Mouse (Mus musculus): ENCODE measurements around the gene Taar6. TPM values are rescaled to one million over a fixed set of nuclear protein-coding genes. Genes with fewer than 3 reads are reported as not detected.

Taar6 gene
- not detected for total RNA-seq (2021)

GRCm38 (mm10) chr10:23985546-23985945 lies at the start of gene Taar6:
Gene Taar6, minus strand, starts transcription at chr10:23985646.
- intact Hi-C loops (cut with DNase I) = no loop called here
- no peak for DNase-seq (ENCODE audit: low spot score in 2 of 2)

GRCm38 (mm10) chr10:24031347-24031746 lies 45.9 kb upstream of the Taar6 start:
- intact Hi-C loops (cut with DNase I) = no loop called here
- no peak for DNase-seq (ENCODE audit: low spot score in 2 of 2)

- no peak for DNase-seq (ENCODE audit: low spot score in 2 of 2)
- intact Hi-C loops (cut with DNase I) = no loop called here
Measured at GRCm38 (mm10) chr10:24026922-24027321, 41.5 kb upstream of the Taar6 start, which contains the start of gene Taar7d. Gene Taar7d, plus strand, starts transcription at chr10:24027222.

- no peak for DNase-seq (ENCODE audit: low spot score in 2 of 2)
- intact Hi-C loops (cut with DNase I) = no loop called here
Measured at GRCm38 (mm10) chr10:24008143-24008542, 22.7 kb upstream of the Taar6 start.

GRCm38 (mm10) chr10:24007034-24007433 lies 21.6 kb upstream of the Taar6 start:
- intact Hi-C loops (cut with DNase I) = no loop called here
- no peak for DNase-seq (ENCODE audit: low spot score in 2 of 2)

- no peak for DNase-seq (ENCODE audit: low spot score in 2 of 2)
- intact Hi-C loops (cut with DNase I) = no loop called here
Measured at GRCm38 (mm10) chr10:24006442-24006841, 21.0 kb upstream of the Taar6 start.

GRCm38 (mm10) chr10:23999639-24000038 lies 14.2 kb upstream of the Taar6 start, which contains the start of gene Taar7b:
Gene Taar7b, plus strand, starts transcription at chr10:23999939.
- intact Hi-C loops (cut with DNase I) = no loop called here
- DNase-seq (ENCODE audit: low spot score in 2 of 2) = no peak

GRCm38 (mm10) chr10:23993381-23993780 lies 7.9 kb upstream of the Taar6 start, which contains the start of gene Taar7a:
Gene Taar7a, minus strand, starts transcription at chr10:23993481.
- intact Hi-C loops (cut with DNase I) = no loop called here
- no peak for DNase-seq (ENCODE audit: low spot score in 2 of 2)

- DNase-seq (ENCODE audit: low spot score in 2 of 2) = no peak
- intact Hi-C loops (cut with DNase I) = no loop called here
Measured at GRCm38 (mm10) chr10:23986419-23986818, 973 bp upstream of the Taar6 start.

GRCm38 (mm10) chr10:23978901-23979705 lies 6.3 kb downstream of the Taar6 start:
- intact Hi-C loops (cut with DNase I) = loop anchor here (2.0 to 10.0 kb wide), 4 partner anchors 102 to 162 kb away; no protein-coding TSS in a partner anchor
- DNase-seq (ENCODE audit: low spot score in 2 of 2) = peak; percentile 79 to 81

GRCm38 (mm10) chr10:23977958-23978357 lies 7.5 kb downstream of the Taar6 start:
- intact Hi-C loops (cut with DNase I) = loop anchor here (2.0 to 10.0 kb wide), 4 partner anchors 103 to 161 kb away; no protein-coding TSS in a partner anchor
- DNase-seq (ENCODE audit: low spot score in 2 of 2) = no peak

GRCm38 (mm10) chr10:23971256-23971655 lies 14.2 kb downstream of the Taar6 start:
- intact Hi-C loops (cut with DNase I) = loop anchor here (10.0 kb wide), 1 partner anchor 144 kb away; no protein-coding TSS in a partner anchor
- DNase-seq (ENCODE audit: low spot score in 2 of 2) = no peak

- intact Hi-C loops (cut with DNase I) = loop anchor here (10.0 kb wide), 1 partner anchor 144 kb away; no protein-coding TSS in a partner anchor
Measured at GRCm38 (mm10) chr10:23970656-23971165, 14.7 kb downstream of the Taar6 start, which contains the start of gene Taar5. Gene Taar5, plus strand, starts transcription at chr10:23970706.

GRCm38 (mm10) chr10:23964921-23965610 lies 20.4 kb downstream of the Taar6 start:
- intact Hi-C loops (cut with DNase I) = no loop called here
- DNase-seq (ENCODE audit: low spot score in 2 of 2) = no peak

More at GRCm38 (mm10) chr10:23970656-23971165, 14.7 kb downstream of the Taar6 start, which contains the start of gene Taar5:
- DNase-seq (ENCODE audit: low spot score in 2 of 2) = no peak

- DNase-seq (ENCODE audit: low spot score in 2 of 2) = no peak
- intact Hi-C loops (cut with DNase I) = no loop called here
Measured at GRCm38 (mm10) chr10:23963444-23963843, 22.0 kb downstream of the Taar6 start.

GRCm38 (mm10) chr10:23960444-23960915 lies 25.0 kb downstream of the Taar6 start, which contains the start of gene Taar4:
Gene Taar4, plus strand, starts transcription at chr10:23960494.
- intact Hi-C loops (cut with DNase I) = no loop called here
- DNase-seq (ENCODE audit: low spot score in 2 of 2) = no peak

GRCm38 (mm10) chr10:23959071-23959470 lies 26.4 kb downstream of the Taar6 start:
- no peak for DNase-seq (ENCODE audit: low spot score in 2 of 2)
- intact Hi-C loops (cut with DNase I) = no loop called here

- no peak for DNase-seq (ENCODE audit: low spot score in 2 of 2)
- intact Hi-C loops (cut with DNase I) = no loop called here
Measured at GRCm38 (mm10) chr10:23951714-23952113, 33.7 kb downstream of the Taar6 start.

- intact Hi-C loops (cut with DNase I) = no loop called here
- DNase-seq (ENCODE audit: low spot score in 2 of 2) = peak in 1 of 2 experiments; percentile 21
Measured at GRCm38 (mm10) chr10:23949508-23950005, 35.9 kb downstream of the Taar6 start, which contains the start of gene Taar3. Gene Taar3, plus strand, starts transcription at chr10:23949558.

Measured in left cerebral cortex, postnatal 25 days (tissue).